Mouse (Mus musculus) heart, embryonic 10.5 days (tissue): ENCODE data around the gene Foxm1. TPM values are rescaled to one million over a fixed set of nuclear protein-coding genes. Genes with fewer than 3 reads are reported as not detected.

Experiments used
- DNase-seq: peaks from one replicate; pipeline ENCODE4 v3.0.0-alpha.2; 2017; ENCODE audit warnings: low spot score
- H3K27ac ChIP-seq: fragments of 300-500 bp; sonication (generic); 2 replicates; pipeline ENCODE4 v1.5.1; 2016; ENCODE audit warnings: mild to moderate bottlenecking
- H3K27me3 ChIP-seq: fragments of 300-500 bp; sonication (generic); 2 replicates; pipeline ENCODE4 v1.6.1; 2016; ENCODE audit warnings: mild to moderate bottlenecking; ENCODE audit not compliant: poor library complexity, insufficient read depth, severe bottlenecking
- H3K36me3 ChIP-seq: fragments of 300-500 bp; sonication (generic); 2 replicates; pipeline ENCODE4 v1.6.1; 2016; ENCODE audit warnings: mild to moderate bottlenecking, moderate library complexity
- H3K4me1 ChIP-seq: fragments of 300-500 bp; sonication (generic); 2 replicates; pipeline ENCODE4 v1.6.1; 2016; ENCODE audit warnings: mild to moderate bottlenecking
- H3K4me3 ChIP-seq: fragments of 300-500 bp; sonication (generic); 2 replicates; pipeline ENCODE4 v1.5.1; 2016; ENCODE audit warnings: mild to moderate bottlenecking, moderate library complexity
- H3K9me3 ChIP-seq: fragments of 300-500 bp; sonication (generic); 2 replicates; pipeline ENCODE4 v1.6.1; 2016; ENCODE audit warnings: mild to moderate bottlenecking, moderate library complexity
- WGBS: fragments of 180-500 bp; shearing (Covaris S2); methylation state at CpG from one replicate; pipeline ENCODE4 v1.1.7; 2016; 5-methylcytosine and 5-hydroxymethylcytosine counted together
- polyA plus RNA-seq: library from polyadenylated mRNA; unstranded; fragments of >200 nt; fragmentation: Nextera tagmentation; extraction: Ambion mirVana; gene quantifications from 2 replicates; pipeline ENCODE4 v1.2.1, GENCODE M21; 2016

The Foxm1 gene
- polyA plus RNA-seq, 1 experiment from 2014 or later: 33.4 TPM

GRCm38 (mm10) chr6:128381254-128381653, 18.5 kb downstream of the Foxm1 start:
- Histone ChIP-seq H3K36me3 (peaks cover 12% of the 10 kb centered on the region), H3K9me3 (no peaks in the 10 kb centered on the region), H3K27me3 (no peaks in the 10 kb centered on the region), H3K4me1 (no peaks in the 10 kb centered on the region), H3K4me3 (no peak overlapping the region), H3K27ac (no peak overlapping the region)
- no peak for DNase-seq
- 78% methylated on average over 3 of the region's 3 CpGs for WGBS

GRCm38 (mm10) chr6:128383752-128384151, 21.0 kb downstream of the Foxm1 start:
- no peaks in the 10 kb centered on the region for H3K36me3 ChIP-seq
- DNase-seq: no peak
- H3K9me3 ChIP-seq: no peaks in the 10 kb centered on the region
- no peaks in the 10 kb centered on the region for H3K27me3 ChIP-seq
- no peak overlapping the region for H3K27ac ChIP-seq
- no peak overlapping the region for H3K4me3 ChIP-seq
- 86% methylated on average over 7 of the region's 7 CpGs for WGBS
- no peaks in the 10 kb centered on the region for H3K4me1 ChIP-seq

GRCm38 (mm10) chr6:128385026-128385425, 22.3 kb downstream of the Foxm1 start:
- Histone ChIP-seq H3K36me3 (no peaks in the 10 kb centered on the region), H3K27me3 (no peaks in the 10 kb centered on the region), H3K4me1 (no peaks in the 10 kb centered on the region), H3K9me3 (no peaks in the 10 kb centered on the region), H3K4me3 (no peak overlapping the region), H3K27ac (no peak overlapping the region)
- WGBS: 79% methylated on average over 1 of the region's 1 CpGs
- DNase-seq: no peak

- 85% methylated on average over 1 of the region's 1 CpGs for WGBS
- 0 out of 2 replicates have a peak, but pooled peaks cover 3% of the 10 kb centered on the region for H3K4me1 ChIP-seq
- no peaks in the 10 kb centered on the region for H3K9me3 ChIP-seq
- no peaks in the 10 kb centered on the region for H3K36me3 ChIP-seq
- no peak for DNase-seq
- H3K4me3 ChIP-seq: no peak overlapping the region
- H3K27me3 ChIP-seq: no peaks in the 10 kb centered on the region
- no peak overlapping the region for H3K27ac ChIP-seq
Observed at GRCm38 (mm10) chr6:128389185-128389584, 26.4 kb downstream of the Foxm1 start.

- 43% methylated on average over 1 of the region's 1 CpGs for WGBS
Observed at GRCm38 (mm10) chr6:128390683-128391082, 27.9 kb downstream of the Foxm1 start.

GRCm38 (mm10) chr6:128397574-128398261, 35.0 kb downstream of the Foxm1 start:
- Histone ChIP-seq H3K4me1 (peaks cover 16% of the 10 kb centered on the region), H3K4me3 (no peak overlapping the region)

More at GRCm38 (mm10) chr6:128390683-128391082, 27.9 kb downstream of the Foxm1 start:
- H3K27ac ChIP-seq: no peak overlapping the region
- H3K27me3 ChIP-seq: no peaks in the 10 kb centered on the region
- no peak for DNase-seq
- H3K4me3 ChIP-seq: no peak overlapping the region
- no peaks in the 10 kb centered on the region for H3K36me3 ChIP-seq
- H3K4me1 ChIP-seq: 0 out of 2 replicates have a peak, but pooled peaks cover 3% of the 10 kb centered on the region
- no peaks in the 10 kb centered on the region for H3K9me3 ChIP-seq

GRCm38 (mm10) chr6:128398996-128399395, 36.2 kb downstream of the Foxm1 start, which contains the start of gene Nrip2:
Gene Nrip2 (plus strand): TSS chr6:128399296.
- 67% methylated on average over 3 of the region's 3 CpGs for WGBS
- peaks cover 13% of the 10 kb centered on the region for H3K4me1 ChIP-seq
- H3K9me3 ChIP-seq: no peaks in the 10 kb centered on the region
- peak within 1 kb of the TSS; percentile 39 for H3K4me3 ChIP-seq
- no peak for DNase-seq
- no peaks in the 10 kb centered on the region for H3K36me3 ChIP-seq
- peak within 1 kb of the TSS; percentile 59 for H3K27ac ChIP-seq
- no peaks in the 10 kb centered on the region for H3K27me3 ChIP-seq

More at GRCm38 (mm10) chr6:128397574-128398261, 35.0 kb downstream of the Foxm1 start:
- Histone ChIP-seq H3K27me3 (no peaks in the 10 kb centered on the region), H3K27ac (no peak overlapping the region), H3K9me3 (no peaks in the 10 kb centered on the region), H3K36me3 (no peaks in the 10 kb centered on the region)
- no peak for DNase-seq
- 72% methylated on average over 7 of the region's 7 CpGs for WGBS

- peaks cover 13% of the 10 kb centered on the region for H3K4me1 ChIP-seq
- H3K36me3 ChIP-seq: no peaks in the 10 kb centered on the region
- H3K27me3 ChIP-seq: no peaks in the 10 kb centered on the region
- 47% methylated on average over 21 of the region's 21 CpGs for WGBS
- H3K9me3 ChIP-seq: no peaks in the 10 kb centered on the region
- H3K4me3 ChIP-seq: peak overlapping the region; percentile 39
- no peak for DNase-seq
- peak overlapping the region; percentile 59 for H3K27ac ChIP-seq
Observed at GRCm38 (mm10) chr6:128399421-128400185, 36.8 kb downstream of the Foxm1 start.

- H3K4me3 ChIP-seq: no peak overlapping the region
- 55% methylated on average over 5 of the region's 5 CpGs for WGBS
Observed at GRCm38 (mm10) chr6:128404708-128405107, 41.9 kb downstream of the Foxm1 start.

GRCm38 (mm10) chr6:128408544-128409125, 45.9 kb downstream of the Foxm1 start:
- peaks cover 75% of the 10 kb centered on the region for H3K36me3 ChIP-seq
- no peaks in the 10 kb centered on the region for H3K9me3 ChIP-seq
- no peak for DNase-seq
- H3K4me1 ChIP-seq: no peaks in the 10 kb centered on the region
- H3K4me3 ChIP-seq: no peak overlapping the region
- no peak overlapping the region for H3K27ac ChIP-seq
- 90% methylated on average over 7 of the region's 7 CpGs for whole genome bisulfite sequencing
- no peaks in the 10 kb centered on the region for H3K27me3 ChIP-seq

More at GRCm38 (mm10) chr6:128404708-128405107, 41.9 kb downstream of the Foxm1 start:
- Histone ChIP-seq H3K36me3 (peaks cover 38% of the 10 kb centered on the region), H3K27me3 (no peaks in the 10 kb centered on the region), H3K27ac (no peak overlapping the region), H3K4me1 (peaks cover 7% of the 10 kb centered on the region), H3K9me3 (no peaks in the 10 kb centered on the region)
- DNase-seq: no peak

- Histone ChIP-seq H3K9me3 (no peaks in the 10 kb centered on the region), H3K4me3 (no peak overlapping the region), H3K4me1 (no peaks in the 10 kb centered on the region), H3K27ac (no peak overlapping the region), H3K36me3 (peaks cover 90% of the 10 kb centered on the region), H3K27me3 (no peaks in the 10 kb centered on the region)
- 91% methylated on average over 13 of the region's 13 CpGs for WGBS
- no peak for DNase-seq
Observed at GRCm38 (mm10) chr6:128410305-128410704, 47.5 kb downstream of the Foxm1 start.

GRCm38 (mm10) chr6:128411115-128411514, 48.3 kb downstream of the Foxm1 start:
- no peaks in the 10 kb centered on the region for H3K27me3 ChIP-seq
- DNase-seq: peak; percentile 85
- no peak overlapping the region for H3K4me3 ChIP-seq
- WGBS: 19% methylated on average over 3 of the region's 3 CpGs
- no peak overlapping the region for H3K27ac ChIP-seq
- no peaks in the 10 kb centered on the region for H3K9me3 ChIP-seq
- peaks cover 92% of the 10 kb centered on the region for H3K36me3 ChIP-seq
- H3K4me1 ChIP-seq: no peaks in the 10 kb centered on the region

- Histone ChIP-seq H3K36me3 (peaks cover 57% of the 10 kb centered on the region), H3K27ac (no peak overlapping the region), H3K9me3 (no peaks in the 10 kb centered on the region), H3K4me1 (peaks cover 5% of the 10 kb centered on the region; the same call in 1 of the 2 replicates), H3K4me3 (no peak overlapping the region), H3K27me3 (no peaks in the 10 kb centered on the region)
- WGBS: 79% methylated on average over 5 of the region's 5 CpGs
- no peak for DNase-seq
Observed at GRCm38 (mm10) chr6:128416169-128416568, 53.4 kb downstream of the Foxm1 start.
